Mouse (Mus musculus): ENCODE measurements at regions not wholly inside any gene's neighbourhood (a gene's known extent, or its start where the extent isn't known, plus 50 kb on each side); places are given as distances from the start of the nearest gene placed in this dataset.

GRCm38 (mm10) chr10:70733478-70733877 is 77.7 kb upstream of the Phyhipl start:
- TF ChIP-seq POLR2A (IDR thresholded peaks at IDR 0.05; ENCODE audit: control insufficient read depth in 1 of 2, insufficient read depth in 1 of 2, low read depth in 1 of 2, low read length in 2 of 2, poor library complexity in 1 of 2) (no peak), CTCF (IDR thresholded peaks at IDR 0.05 in 2 of 3, conservative IDR thresholded peaks at IDR 0.05 in 1 of 3; ENCODE audit: control insufficient read depth in 1 of 3, insufficient read depth in 1 of 3, low read depth in 2 of 3, low read length in 3 of 3, poor library complexity in 1 of 3, severe bottlenecking in 1 of 3) (no peak), TAL1 (IDR thresholded peaks at IDR 0.05; ENCODE audit: low read length) (no peak), USF1 (IDR thresholded peaks at IDR 0.05; ENCODE audit: low read depth, low read length) (no peak), CHD1 (IDR thresholded peaks at IDR 0.05; ENCODE audit: low read depth, low read length) (no peak), SIN3A (IDR thresholded peaks at IDR 0.05; ENCODE audit: low read length) (no peak), RCOR1 (IDR thresholded peaks at IDR 0.05; ENCODE audit: low read depth, low read length) (no peak), GATA1 (IDR thresholded peaks at IDR 0.05; ENCODE audit: low read depth, low read length) (no peak), ETS1 (IDR thresholded peaks at IDR 0.05; ENCODE audit: low read depth, low read length) (no peak)

Data from MEL (cell line).